Mouse (Mus musculus): Measurements from ENCODE around the gene Enox1.

Enox1 gene

DNA sequence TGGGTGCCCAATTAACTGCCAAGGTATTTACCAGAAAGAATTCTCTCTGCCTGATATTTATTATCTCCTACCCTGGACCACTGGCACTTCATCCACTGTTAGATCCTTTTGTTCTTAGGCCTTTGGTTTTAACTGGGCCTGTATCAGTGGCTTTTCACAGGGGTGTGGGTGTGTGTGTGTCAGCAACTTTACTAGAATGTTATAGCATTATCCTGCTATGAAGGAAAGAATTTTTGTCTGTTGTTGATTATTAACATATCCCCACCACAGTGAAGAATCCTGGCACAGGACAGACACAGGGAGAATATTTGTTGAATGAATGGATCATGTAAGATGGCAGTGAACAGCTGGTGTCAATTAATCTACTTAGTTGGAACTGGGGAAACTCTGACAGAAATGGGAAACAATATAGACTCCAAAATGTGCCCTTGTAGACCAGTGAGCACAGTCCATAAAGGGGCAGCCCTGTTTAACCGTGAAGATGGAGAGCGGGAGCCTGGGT lies 40.9 kb downstream of the Enox1 start:
- no peak for DNase-seq

- DNase-seq = no peak
Measured at GRCm38 (mm10) chr14:77210889-77211288, 54.3 kb downstream of the Enox1 start.

- no peak for DNase-seq
Measured at GRCm38 (mm10) chr14:77213210-77213609, 56.6 kb downstream of the Enox1 start.

DNA sequence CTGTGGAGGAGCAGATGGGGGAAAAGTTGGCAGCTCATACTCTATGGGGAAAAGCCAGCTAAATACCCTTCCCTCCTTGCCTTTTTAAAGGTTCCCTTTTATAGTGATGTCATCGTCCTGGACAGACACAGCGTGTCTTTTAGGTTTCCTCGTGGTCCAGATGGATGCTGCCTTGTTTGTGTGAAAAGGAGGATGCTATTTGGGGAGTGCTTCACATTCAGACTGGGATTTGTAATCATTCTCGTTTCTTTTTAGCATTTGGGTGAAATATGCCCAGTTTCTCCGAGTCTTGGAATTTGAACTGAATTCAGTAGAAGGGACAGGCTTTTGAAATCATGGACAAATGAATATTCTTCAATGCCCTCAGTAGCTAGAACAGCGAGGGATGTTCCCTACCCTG lies 58.3 kb downstream of the Enox1 start:
- no peak for DNase-seq

DNA sequence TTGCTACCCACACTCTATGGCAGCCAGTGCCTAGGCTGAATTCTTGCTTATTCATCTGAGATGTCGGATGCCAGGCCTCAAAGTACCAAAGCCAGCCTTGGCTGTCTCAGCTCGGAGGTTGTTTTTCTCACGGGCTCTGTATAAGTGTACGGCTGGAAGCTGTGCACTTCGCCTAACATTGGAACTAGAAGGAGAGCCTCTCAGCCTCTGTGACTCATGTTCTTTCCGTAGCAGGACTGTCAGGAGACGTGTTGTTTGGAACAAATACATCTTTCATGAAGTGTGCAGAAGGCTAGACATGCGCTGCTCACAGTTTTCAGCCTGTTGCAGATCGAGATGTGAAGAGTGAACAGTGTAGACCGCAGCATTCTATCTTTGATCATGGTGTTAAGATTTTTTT lies 68.8 kb downstream of the Enox1 start:
- DNase-seq = no peak

DNA sequence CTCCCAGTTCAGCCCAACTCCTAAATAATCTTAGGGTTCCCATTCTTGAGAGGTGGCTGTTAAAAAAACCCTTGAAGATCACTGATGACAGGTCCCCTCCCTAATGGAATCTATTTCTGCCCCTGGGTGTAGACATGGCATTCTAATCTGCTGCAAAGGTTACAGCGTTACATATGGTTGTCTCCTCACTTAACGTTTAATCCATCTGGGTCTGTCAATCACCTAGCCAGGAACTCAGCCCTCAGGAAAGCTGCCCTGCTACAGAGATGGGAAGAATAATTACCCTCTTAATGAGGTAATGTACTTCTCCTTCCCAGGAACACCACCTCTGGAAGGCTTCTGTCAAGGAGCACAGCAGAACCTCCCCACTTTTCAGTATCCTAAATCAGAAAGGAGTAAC lies 82.2 kb downstream of the Enox1 start:
- no peak for DNase-seq

DNA sequence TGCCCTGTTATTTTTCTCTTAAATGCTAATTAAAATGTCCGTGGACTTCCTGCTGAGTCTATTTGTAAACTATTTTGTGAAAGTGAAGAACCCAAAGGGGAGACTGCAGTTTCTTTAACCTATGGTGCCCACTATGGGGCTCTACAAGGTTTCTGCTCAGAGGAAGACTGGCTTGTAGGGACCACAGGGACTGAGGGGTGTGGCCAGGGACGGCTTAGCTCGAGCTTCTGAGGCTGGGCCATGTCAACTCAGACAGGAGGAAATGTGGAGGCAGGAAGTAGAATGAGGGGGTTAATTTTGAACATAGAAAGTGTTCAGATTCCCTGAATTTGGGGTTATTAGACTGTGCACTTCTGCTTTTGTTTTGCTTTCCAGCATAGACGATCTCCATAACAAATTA lies 82.8 kb downstream of the Enox1 start:
- DNase-seq = no peak

- DNase-seq = peak; percentile 19
Measured at GRCm38 (mm10) chr14:77246977-77247376, 90.4 kb downstream of the Enox1 start.

GRCm38 (mm10) chr14:77248426-77248825 lies 91.9 kb downstream of the Enox1 start:
- DNase-seq = no peak

DNA sequence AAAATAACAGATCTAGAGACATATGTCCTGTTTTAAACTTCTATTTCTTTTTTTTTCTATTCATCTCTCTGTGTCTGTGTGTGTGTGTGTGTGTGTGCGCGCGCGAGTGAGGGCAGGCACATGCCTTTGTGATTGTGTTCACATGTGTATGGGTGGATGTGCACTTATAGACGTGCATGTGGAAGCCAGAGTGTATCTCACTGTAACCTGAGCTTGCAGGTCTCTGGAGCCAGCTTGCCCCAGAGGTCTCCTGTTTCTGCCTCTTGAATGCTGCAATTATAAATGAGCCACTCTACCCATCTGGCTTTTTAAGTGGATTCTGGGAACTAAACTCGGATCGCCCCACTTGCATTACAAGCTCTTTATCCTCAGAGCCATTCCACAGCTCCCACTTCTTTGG lies 92.4 kb downstream of the Enox1 start:
- DNase-seq = no peak

GRCm38 (mm10) chr14:77250652-77251238 lies 94.2 kb downstream of the Enox1 start:
- peak; percentile 7 for DNase-seq

- no peak for DNase-seq
Measured at GRCm38 (mm10) chr14:77255201-77255600, 98.6 kb downstream of the Enox1 start.

DNA sequence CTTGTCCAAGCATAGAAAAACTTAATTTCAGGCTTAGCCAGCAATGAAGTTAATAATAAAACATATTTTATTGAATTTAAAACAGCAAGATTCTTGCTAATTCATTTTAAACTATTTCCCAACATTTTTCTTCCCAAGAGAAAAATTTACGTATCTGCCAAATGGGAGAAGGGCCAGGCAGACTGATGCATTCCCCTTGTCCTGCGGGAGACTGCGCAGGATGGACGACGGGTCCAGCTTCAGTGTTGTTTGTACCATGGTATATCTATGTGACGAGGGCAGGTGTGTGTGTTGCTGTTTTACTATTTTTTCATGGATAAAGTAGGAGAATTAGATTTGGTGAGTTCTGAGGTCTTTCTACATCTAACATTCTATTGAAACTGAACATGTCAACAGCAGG lies 99.1 kb downstream of the Enox1 start:
- DNase-seq = no peak

GRCm38 (mm10) chr14:77256943-77257342 lies 100.4 kb downstream of the Enox1 start:
- no peak for DNase-seq

DNA sequence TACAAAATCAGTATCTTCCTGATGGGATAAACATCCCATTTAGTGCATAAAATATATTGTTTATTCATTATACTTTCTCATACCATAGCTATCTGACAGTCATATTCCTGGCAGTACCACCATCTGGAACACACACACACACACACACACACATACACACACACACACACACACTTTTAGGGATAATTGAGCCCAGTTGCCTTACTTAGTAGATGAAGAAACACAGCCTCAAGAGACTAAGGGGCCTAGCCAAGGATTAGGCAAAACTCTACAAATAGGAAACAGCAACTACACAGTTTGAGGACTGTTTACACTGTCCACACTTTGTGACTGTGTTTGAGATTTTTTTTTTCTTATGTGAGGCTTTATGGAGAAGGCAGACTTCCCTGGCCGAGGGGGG lies 100.9 kb downstream of the Enox1 start:
- no peak for DNase-seq

GRCm38 (mm10) chr14:77258186-77258585 lies 101.6 kb downstream of the Enox1 start:
- no peak for DNase-seq

- DNase-seq = no peak
Measured at GRCm38 (mm10) chr14:77259686-77260085, 103.1 kb downstream of the Enox1 start.

DNA sequence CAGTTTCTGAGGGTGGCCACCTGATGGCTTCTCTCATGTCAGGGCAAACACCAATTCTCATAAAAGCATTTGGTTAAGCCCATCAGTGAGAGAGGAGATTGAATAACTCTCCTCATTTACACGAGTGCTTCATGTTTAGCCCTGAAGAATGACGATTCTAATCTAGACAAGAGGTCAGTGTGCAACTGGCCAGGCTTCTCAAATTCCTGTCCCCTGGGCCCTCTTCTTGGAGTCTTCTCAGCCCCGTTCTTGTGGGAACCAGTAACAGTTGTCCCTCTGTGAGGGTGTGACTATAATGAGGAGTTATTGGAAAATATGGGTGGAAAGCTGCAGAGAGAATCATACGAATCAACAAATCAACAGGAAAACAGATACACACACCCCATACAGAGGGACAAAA lies 103.5 kb downstream of the Enox1 start:
- DNase-seq = no peak

GRCm38 (mm10) chr14:77266805-77267771 lies 110.5 kb downstream of the Enox1 start:
- no peak for DNase-seq

DNA sequence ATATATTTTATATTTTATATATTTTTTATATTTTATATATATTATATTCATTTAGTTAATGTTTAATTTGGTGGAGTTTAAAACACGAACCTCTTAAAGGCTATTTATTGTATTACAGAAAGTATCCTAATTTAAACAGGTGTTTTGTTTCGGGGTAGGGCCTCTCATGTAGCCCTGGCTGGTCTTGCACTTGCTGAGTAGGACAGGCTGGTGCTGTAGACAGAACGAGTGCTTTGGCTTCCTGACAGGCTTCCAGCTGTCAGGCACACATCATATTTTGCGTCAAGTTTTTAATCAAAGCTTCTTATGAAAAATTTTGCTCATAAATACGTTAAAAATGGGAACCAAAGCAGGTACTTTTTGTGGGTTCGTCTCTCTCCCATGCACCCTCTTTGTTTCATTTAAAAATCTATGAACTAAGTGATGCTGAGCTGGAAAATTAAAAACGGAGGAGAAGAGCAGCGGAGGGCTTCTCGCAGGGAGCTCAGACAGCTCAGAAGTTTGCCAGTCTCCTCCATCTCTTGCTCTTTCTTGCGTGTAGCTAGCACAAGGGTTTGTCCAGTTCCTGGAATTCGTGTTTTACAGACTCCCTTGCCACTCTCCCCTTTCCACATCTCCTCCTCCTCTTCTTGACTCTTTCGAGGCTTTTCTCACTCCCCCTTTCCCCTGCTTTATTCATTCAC lies 115.8 kb downstream of the Enox1 start:
- no peak for DNase-seq

DNA sequence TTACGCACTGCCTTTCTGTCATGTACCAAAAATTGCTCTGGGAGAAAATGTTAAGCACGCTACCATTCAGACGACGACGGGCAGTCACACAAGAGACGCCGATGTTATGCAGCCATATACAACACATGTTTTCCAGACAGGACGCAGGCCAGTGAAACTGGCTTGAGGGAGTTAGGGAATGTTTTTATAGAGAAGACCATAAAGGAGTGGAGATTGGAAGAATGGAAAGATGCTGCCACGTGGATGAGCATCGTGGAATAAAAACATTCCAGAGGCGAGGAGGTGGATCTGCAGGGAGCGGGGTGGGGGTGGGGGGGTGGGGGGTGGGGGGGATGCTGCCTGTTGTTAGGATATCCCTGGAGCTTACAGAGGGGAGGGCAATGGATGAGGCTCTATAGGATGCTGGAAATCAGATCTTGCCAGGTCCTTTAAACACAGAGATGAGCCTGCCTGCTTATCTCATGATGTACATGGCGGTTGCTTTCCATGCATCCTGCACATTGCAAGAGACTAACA lies 116.4 kb downstream of the Enox1 start:
- no peak for DNase-seq

- no peak for DNase-seq
Measured at GRCm38 (mm10) chr14:77273721-77274120, 117.2 kb downstream of the Enox1 start.

DNA sequence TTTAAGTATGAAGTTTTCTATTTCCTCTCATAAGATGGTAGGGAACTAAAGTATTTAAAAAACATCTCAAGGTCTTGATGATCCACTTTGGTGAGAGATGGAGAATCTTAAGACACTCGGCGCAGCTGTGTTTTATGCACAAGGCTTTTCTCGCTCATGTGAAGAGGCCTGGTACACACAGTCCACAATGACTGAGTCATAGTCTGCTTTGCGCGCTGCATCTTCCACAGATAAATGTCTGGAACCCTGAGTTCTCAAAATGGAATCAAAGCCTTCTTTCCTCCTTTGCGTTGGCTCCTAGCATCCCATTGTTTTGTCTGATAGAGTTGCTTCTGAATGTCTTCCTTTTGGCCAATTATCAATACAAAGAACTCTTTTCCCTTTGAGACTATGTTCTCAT lies 119.0 kb downstream of the Enox1 start:
- no peak for DNase-seq
